Mouse (Mus musculus) cerebellum, adult 11-12 months (tissue): ENCODE data around the gene Gm49340.
"Not testable (repeated sequence)": the region's sequence is repeated elsewhere in the genome, so short reads cannot be mapped to it uniquely, and the experiment has no call there.

Experiments
- DNase-seq: peaks from one replicate; pipeline ENCODE4 v3.0.0; 2022

Gm49340 gene

DNA sequence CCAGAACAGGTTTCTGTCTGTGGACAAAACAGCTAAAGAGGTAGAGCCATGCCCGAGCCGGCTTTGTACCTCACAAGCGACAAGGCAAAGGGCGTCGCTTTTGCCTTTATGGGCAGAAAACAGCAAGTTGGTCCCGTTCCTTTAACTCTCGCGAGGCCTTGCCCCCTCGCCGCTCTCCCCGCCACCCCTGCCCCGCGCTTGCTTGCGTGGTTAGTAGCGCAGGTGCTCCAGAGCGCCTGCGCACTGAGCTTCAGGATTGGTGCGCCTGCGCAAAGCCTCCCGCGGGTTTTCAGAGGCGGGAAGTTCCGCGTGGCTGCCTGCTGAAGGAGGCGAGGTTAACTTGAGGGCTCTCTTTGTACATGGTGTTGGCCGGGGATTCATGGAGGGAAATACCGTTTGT is at the start of gene Gm49340, which contains the start of the genes Aspa and Spata22:
Gene Gm49340, plus strand, starts transcription at position 300 of the 400 bp plus-strand sequence.
Gene Aspa, minus strand, starts transcription at position 155 of the 400 bp plus-strand sequence.
Gene Spata22, plus strand, starts transcription at position 300 of the 400 bp plus-strand sequence.
- DNase-seq: no peak

DNA sequence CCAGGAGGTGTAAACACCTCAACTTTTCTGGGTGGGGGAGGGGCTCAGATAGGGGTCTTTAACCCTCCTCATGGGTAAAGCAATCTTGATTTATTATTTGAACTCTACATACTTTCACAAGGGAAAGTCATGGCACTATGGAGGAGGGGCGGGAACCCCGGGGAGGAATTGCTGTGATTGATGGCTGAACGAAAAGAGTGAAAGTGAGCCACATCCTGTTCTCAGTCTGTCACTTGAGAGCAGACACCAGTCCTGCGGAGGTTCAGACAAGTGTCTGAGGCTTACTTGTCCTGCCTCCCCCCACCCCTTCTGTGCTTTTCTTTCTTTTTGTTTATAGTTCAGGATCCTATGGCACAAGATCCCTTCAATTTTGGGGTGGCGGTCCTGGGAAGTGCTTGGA is 48.8 kb upstream of the Gm49340 start:
- DNase-seq: no peak

DNA sequence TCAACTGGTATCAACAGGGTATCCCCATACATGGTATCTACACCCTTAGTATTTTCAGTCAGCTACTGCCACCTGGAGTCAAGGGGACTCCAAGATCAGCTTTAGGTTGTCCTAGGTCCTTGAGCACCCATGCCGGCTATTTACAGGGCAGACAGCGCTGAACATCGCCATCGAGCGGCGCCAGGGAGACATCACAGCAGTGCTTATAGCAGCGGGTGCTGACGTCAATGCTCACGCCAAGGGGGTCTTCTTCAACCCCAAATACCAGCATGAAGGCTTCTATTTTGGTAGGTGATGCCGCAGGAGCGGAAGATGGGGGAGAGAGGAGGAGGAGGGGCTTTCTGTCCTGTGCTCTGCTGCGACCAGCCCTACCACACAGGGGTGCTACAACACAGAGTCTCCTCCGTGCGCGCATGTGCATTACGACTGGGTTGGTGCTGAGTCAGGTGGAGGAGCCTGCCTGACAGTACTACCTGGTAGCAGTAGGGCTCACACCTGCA is 48.0 kb upstream of the Gm49340 start:
- peak; percentile 47 for DNase-seq

DNA sequence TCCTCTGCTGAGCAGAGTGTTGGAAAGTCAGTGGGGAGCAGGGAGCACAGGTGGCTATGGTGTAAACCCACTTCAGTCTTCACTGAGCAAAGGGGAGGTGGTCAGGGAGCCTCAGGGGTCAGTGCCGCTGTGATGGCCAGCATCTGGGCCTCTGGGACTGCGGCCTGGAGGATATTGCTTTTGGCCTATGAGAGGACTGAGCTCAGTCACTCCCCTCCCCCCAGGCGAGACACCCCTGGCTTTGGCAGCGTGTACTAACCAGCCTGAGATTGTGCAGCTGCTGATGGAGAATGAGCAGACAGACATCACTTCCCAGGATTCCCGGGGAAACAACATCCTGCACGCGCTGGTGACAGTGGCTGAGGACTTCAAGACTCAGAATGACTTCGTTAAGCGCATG is 46.2 kb upstream of the Gm49340 start:
- peak; percentile 8 for DNase-seq

DNA sequence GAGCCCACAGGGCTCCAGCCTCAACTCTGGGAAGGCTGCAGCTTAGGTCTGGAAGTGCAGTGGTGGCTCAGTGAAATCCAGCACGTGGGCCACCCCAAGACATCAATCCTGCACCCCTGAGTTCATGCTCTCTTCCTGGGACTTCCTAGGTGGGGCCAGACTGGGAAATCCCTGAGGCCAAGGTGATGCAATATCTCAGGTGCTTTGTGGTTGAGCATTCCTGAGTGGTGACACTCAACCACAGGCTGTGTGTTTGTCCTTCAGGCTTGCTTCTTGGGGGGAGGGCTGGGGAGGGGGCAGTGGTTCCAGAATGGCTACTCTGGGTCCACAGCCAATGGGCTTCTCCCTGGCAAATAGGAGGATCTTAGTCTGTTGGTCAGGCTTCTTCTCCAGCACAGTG is 45.6 kb upstream of the Gm49340 start:
- DNase-seq: no peak

DNA sequence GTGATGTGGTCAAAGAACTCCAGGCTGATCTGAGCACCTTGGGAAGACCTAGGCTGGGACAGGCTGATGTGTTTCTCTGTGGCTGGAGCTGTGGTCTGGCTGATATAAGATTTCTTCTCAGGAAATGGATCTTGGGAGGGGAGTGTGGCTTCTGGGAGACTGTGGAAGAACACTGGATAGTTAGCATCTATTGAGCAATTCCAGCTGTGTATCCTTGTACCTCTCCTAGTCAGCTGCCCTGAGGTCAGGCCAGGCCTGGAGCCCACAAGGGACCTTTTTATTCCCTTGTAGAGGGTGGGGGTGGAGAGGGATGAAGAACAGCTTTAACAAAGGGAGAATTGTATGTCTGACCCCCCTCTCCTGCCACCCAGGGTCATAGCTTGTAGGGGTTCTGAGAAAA is 45.2 kb upstream of the Gm49340 start:
- DNase-seq: peak; percentile 9

DNA sequence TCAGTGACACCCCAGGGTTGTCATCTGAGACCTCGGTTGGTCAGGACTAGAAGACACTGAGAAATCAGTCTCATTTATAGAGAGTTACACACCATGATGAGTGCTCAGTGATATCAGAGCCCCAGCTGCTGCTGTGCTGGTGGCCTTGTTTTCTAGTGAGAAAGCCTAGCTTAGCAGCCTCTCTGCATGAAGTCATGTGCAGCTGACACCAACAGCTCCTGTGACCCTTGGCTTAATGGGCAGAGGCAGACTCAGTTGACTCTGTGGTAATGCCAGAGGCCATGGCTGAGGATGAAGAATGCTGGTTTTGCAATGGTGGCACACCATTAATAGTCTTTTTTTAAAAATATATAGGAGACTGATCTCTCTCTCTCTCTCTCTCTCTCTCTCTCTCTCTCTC is 39.9 kb upstream of the Gm49340 start:
- DNase-seq: no peak

DNA sequence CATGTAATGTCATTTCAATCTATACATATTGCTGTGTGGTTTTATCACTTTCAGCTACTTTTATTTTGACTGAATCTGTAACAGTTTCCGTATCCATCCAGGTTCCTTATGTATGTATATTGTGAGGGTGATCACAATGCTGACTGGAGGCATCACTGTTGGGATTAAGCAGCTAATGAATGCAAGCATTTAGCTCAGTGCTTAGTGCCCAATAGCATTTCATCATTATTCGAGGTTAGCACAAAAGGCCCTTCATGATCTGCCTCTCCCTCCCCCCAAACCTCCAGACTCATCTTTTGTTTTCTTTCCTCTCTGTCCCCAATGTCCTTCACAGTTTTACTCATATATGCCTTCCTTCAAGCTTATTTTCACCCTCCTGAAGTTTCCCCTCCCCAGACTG is 26.4 kb upstream of the Gm49340 start:
- DNase-seq: no peak

DNA sequence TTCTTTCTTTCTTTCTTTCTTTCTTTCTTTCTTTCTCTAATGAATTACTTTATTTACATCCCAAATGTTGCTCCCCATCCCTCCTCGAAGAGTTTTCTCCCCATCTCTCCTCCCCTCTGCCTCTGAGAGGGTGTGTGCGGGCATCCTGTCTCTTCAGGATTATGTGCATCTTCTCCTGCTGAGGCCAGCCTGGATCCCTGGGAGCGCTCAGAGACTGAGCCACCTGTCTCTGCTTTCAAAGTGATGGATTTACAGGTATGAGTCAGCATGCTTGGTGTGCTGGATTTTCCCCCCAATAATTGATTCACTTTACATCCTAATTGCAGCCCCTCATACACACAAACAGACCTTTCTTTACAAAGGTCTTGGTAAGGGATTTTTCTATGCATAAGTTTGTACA is 13.6 kb upstream of the Gm49340 start:
- DNase-seq: no peak

DNA sequence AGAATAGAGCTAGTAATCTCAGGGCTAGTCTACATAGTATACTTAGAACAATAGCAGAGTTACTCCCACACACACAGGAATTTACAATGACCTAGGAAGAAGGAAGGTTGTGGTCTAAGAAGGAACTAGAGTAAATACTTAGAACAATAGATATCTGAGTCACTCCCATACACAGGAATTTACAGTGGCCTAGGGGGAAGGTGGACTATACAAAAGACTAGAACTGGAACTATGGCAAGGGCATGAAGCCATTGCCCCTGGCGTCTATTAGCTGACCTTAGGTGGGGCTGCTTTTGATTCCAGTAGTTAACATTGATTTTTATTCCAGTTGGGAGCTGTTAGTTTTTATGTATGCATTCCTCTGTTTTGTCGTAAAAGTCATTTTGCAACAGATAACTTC is 11.0 kb upstream of the Gm49340 start:
- DNase-seq: not testable (repeated sequence)

DNA sequence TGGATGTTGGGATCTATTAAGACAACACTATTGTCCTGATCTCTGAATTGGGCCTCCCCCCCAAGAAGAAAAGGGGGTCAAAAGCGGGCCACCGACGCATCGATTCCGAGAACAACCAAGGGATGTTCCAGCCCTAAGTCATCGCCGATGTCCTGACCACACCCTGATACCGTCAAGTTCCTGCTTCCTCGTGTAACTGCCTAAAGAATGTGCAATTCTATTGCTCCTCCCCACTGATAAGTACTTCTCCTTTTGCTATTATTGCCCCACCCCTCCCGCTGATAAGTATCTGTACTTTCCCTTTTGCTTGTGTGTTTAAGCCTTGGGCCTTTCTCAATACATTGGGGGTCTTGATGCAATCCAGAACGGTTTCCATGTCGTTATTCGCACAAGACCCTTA is 8.5 kb upstream of the Gm49340 start:
- DNase-seq: not testable (repeated sequence)

DNA sequence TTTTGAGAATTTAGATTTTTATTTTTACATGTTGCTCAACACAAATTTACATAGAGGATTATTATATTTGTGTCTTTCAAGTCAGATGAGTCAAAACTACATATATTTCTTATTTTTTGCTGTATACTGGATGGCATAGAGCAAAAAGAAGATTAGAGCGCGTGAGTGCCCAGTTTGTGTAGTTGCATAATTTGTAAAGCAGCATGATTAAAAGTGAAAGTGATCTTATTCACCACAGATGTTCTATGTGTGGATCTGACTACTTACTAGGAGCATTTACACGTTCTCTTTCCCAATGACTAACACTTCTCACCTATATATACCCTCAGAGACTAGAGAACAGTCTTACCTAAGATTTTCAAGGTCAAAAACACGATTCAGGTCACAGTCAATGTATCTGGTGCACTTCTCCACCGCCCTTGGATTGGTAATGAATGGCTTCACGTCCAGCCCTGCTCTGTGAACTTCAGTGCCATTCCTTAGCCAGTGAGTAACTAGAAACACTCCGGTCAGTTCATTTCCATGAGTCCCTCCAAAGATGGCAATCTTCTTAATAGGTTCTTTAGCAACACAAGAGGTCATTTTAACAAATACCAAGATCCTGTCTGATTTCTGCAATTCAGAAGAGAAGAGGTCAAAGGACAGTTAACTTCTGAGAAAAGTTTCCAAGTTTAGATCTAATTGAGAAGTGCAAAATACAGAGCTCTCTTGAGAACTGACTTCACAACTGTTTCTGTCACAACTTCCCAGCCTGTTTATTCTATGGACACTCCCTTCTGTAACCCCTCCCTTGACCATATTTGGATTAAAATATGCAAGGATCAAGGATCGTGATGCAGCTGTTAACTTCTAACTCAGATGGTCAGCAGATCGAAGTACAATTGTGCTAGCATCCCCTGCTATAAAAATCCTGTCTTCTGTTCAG is 5.4 kb upstream of the Gm49340 start:
- DNase-seq: no peak

DNA sequence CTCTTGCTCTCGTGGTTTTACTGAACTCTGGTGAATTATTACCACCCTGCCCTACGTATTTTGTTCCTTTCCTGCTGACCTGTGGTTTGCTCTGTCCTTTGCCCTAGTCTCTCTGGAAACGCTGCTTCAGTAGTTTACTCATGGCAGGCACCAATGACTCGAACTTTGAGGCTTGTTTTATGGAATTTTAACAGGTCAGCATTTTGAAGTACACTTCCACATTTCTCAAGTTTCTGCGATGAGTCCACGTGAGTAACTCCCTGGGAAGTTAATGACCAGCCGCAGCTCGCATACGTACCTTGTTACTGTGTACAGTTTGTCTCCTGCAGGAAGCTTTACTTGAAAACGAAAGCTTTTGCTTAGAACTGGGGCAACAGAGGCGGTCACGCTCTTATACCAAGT is 3.1 kb upstream of the Gm49340 start:
- DNase-seq: no peak

DNA sequence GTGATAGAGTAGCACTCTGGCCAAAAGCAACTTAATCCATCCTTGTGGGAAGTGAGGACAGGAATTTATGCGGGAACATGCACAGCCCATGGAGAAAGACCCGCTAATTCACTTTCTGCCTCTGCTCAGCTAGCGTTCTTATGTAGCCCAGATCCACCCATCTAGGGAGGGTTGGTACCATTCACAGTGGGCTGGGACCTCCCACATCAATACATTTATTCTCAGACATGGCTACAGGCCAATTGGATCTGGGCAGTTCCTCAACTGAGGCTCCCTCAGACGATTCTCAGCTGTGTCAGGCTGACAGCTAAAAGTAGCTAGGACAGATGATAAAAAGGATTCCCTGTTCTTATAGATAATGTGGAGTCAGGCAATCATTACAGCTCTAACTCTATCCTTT is 2.2 kb upstream of the Gm49340 start:
- no peak for DNase-seq

DNA sequence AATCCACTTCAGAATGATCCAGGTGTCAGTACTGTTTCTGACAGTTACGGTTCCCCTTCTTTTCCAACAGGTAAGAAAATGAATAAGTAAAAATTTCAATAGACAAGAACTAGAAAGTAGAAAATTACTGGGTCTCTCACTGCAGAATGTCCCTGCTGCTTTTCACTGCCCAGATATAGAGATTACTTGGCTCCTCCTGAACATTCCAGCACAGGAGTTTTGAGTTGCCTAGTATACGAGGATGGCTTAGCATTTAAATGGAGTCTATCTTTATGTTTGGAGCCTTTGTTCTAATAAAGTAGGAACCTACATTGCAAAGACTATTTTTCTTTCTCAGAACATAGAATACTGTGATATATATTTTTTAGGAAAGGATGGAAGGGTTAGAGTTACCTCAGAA is 3.8 kb downstream of the Gm49340 start:
- DNase-seq: no peak

DNA sequence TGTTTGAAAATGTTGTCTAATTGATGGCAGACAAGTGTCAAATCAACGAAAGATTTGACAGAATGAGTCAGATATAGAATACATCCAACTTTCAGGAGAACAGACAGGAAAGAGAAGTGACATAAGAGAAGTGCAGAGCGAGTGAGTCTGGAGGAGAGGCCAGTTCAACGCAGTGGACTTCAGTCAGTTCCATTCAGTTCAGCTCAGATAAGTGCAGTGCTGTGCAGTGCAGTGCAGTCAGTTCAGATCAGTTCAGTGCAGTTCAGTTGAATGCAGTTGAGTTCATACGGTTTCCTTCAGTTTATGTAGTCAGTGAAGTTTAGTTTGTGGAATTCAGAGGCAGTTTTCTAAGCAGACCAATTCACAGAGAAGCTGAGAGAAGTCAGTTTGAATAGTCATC is 7.4 kb downstream of the Gm49340 start:
- no peak for DNase-seq

DNA sequence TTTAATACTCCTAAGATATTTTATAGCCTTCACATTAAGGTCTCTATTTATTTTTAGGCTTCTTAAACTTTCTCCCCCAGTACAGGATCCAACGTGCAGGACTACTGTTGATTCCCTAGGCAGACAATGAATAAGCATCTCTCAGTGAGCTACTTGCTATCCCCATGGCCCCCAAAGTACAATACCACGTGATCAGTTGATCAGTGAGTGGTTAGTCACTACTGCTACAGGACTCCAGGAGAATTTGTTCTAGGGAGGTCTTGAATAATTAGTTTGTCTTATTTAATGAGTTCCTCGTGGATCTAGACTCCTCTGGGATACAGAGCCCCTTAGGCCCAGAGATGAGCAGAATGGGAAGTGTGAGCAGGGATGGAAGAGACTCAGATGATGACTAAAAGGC is 20.9 kb downstream of the Gm49340 start, which contains the start of gene Olfr20:
Gene Olfr20, plus strand, starts transcription at position 301 of the 400 bp plus-strand sequence.
- DNase-seq: no peak

DNA sequence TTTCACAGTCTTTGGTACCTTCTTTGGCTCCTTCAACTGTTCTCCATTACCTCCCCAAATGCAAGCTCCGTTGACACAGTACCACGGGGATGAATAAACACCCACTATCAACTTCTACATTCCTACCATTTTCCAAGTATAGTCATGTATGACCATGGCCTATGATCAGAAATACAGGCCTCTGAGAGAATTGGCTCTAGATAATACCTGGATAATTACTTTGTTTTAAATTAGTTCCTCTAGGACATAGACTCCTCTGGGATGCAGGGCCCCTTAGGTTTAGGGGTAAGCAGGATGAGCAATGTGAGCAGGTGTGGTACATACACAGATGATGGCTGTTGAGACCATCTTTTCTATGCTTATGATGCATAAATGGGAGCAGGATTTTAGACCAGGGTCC is 41.4 kb downstream of the Gm49340 start, which contains the start of gene Olfr376:
Gene Olfr376, plus strand, starts transcription at position 301 of the 400 bp plus-strand sequence.
- no peak for DNase-seq

DNA sequence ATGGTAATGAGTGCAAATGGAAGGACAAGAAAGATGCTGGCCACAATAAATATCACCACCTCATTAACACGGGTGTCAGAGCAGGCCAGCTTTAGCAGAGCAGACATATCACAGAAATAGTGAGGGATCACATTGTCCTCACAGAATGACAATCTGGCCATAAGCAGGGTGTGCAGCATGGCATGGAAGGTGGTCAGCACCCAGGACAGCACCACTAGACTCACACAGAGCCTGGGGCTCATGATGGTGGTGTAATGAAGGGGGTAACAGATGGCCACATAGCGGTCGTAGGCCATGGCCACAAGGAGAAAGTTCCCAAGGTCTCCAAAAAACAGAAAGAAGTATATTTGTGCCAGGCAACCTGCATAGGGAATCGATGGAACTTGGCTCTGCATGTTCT is 65.8 kb downstream of the Gm49340 start:
- no peak for DNase-seq

DNA sequence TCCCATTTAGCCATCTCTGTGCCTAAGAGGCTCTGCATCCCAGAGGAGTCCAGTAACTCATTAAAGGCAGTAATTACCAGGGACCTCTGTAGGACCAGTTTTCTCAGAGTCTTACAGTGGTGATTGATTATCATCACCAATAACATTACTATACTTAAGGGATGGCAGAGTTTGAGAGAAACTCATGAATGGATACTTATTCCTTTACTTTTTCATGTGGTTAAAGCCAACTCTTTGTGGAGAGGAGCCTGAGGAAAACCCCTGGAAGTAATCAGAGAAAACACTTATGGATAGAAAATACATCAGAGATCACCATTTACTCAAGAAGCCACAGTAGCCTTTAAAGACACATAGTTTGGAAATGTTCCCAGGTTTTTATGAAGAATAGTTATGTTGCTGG is 70.0 kb downstream of the Gm49340 start, which contains the start of gene Olfr1:
Gene Olfr1, minus strand, starts transcription at position 101 of the 400 bp plus-strand sequence.
- DNase-seq: no peak
